Mouse (Mus musculus): ENCODE results near the gene Sval3. TPM values are rescaled to one million over a fixed set of nuclear protein-coding genes. Genes with fewer than 3 reads are reported as not detected.

The Sval3 gene
- polyA plus RNA-seq (2015; fragmentation: Nextera tagmentation; extraction: Ambion mirVana), result not detected in 2 replicates

DNA sequence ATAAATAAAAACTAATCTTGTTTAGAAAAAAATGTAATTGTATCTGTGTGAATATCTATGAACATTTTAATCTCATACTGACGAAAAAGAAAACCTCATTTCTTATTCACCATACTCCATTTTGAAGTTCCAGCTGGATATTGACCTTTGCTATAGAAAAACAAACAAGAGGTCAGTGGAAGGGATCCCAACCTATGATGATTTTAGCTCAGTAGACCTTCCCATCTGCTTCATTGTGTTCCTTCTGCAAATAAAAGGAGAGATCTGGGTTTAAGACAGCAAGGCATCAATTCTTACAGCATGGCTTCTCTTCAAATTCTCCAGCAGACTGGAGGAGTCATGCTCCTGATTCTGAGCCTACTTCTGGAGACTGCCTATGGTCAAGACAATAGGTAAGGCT, at the start of gene Sval3:
TSS of gene Sval3 (plus strand) at position 301 of the 400 bp plus-strand sequence.
- ATAC-seq, result no peak
- Histone ChIP-seq H3K4me3 (replicated peaks) (no peak within 1 kb of the TSS), H3K36me3 (no peaks in the 10 kb centered on the region), H3K9ac (no peak within 1 kb of the TSS), H3K4me1 (replicated peaks) (no peaks in the 10 kb centered on the region), H3K27me3 (replicated peaks) (no peaks in the 10 kb centered on the region), H3K27ac (no peak within 1 kb of the TSS), H3K9me3 (no peaks in the 10 kb centered on the region), H3K4me2 (replicated peaks) (no peak within 1 kb of the TSS)
- WGBS, result 62% methylated on average over 1 of the region's 1 CpGs

DNA sequence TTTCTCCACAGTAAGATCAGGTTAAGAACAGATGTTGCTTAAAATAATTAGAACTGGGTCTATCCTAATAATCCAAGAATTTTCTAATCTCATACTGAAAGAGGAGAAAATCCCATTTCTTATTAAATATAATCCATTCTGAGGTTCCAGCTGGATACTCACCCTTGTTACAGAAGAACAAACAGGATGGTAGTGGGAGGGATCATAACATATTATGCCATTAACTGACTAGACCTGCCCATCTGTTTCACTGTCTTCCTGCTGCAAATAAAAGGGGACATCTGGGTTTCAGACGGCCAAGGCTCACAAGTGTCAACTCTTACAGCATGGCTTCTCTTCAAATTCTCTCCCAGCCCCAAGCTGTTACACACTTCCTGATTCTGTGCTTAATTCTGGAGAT, 16.6 kb upstream of the Sval3 start, which contains the start of gene Sval1:
TSS of gene Sval1 (plus strand) at position 301 of the 400 bp plus-strand sequence.
- Histone ChIP-seq H3K27me3 (replicated peaks) (no peaks in the 10 kb centered on the region), H3K9me3 (no peaks in the 10 kb centered on the region), H3K4me1 (replicated peaks) (no peaks in the 10 kb centered on the region), H3K36me3 (no peaks in the 10 kb centered on the region), H3K27ac (no peak within 1 kb of the TSS), H3K4me2 (replicated peaks) (no peak within 1 kb of the TSS), H3K4me3 (replicated peaks) (no peak within 1 kb of the TSS), H3K9ac (no peak within 1 kb of the TSS)
- no peak for ATAC-seq
- WGBS, result 57% methylated on average over 1 of the region's 1 CpGs

Other genes starting within 250 kb of the Sval3 start
- not detected in 2 replicates for gene Olfr459, start 193.0 kb upstream of the Sval3 start, polyA plus RNA-seq (2015; fragmentation: Nextera tagmentation; extraction: Ambion mirVana)
- not detected in 2 replicates for gene Pip, start 120.6 kb upstream of the Sval3 start, polyA plus RNA-seq (2015; fragmentation: Nextera tagmentation; extraction: Ambion mirVana)
- not detected in 2 replicates for gene Sval2, start 115.2 kb upstream of the Sval3 start, polyA plus RNA-seq (2015; fragmentation: Nextera tagmentation; extraction: Ambion mirVana)
- 1.9 and 6.4 TPM in 2 replicates for gene Sval1, start 16.5 kb upstream of the Sval3 start, polyA plus RNA-seq (2015; fragmentation: Nextera tagmentation; extraction: Ambion mirVana)
- not detected in 2 replicates for gene Sva, start 70.3 kb downstream of the Sval3 start, polyA plus RNA-seq (2015; fragmentation: Nextera tagmentation; extraction: Ambion mirVana)
- not detected in 2 replicates for gene Tas2r139, start 172.8 kb downstream of the Sval3 start, polyA plus RNA-seq (2015; fragmentation: Nextera tagmentation; extraction: Ambion mirVana)
- not detected in 2 replicates for gene Tas2r144, start 247.2 kb downstream of the Sval3 start, polyA plus RNA-seq (2015; fragmentation: Nextera tagmentation; extraction: Ambion mirVana)